Mouse (Mus musculus) MEL-GATA-1-ER (cell line): ENCODE measurements at regions not wholly inside any gene's neighbourhood (a gene's known extent, or its start where the extent isn't known, plus 50 kb on each side); places are given as distances from the start of the nearest gene placed in this dataset.
"Not testable (repeated sequence)": the region's sequence is repeated elsewhere in the genome, so short reads cannot be mapped to it uniquely, and the experiment has no call there.

Experiments
- DNase-seq: peaks from one replicate; pipeline ENCODE4 v3.0.0-alpha.2; 2012; ENCODE audit warnings: low read depth; ENCODE audit errors: extremely low read depth

DNA sequence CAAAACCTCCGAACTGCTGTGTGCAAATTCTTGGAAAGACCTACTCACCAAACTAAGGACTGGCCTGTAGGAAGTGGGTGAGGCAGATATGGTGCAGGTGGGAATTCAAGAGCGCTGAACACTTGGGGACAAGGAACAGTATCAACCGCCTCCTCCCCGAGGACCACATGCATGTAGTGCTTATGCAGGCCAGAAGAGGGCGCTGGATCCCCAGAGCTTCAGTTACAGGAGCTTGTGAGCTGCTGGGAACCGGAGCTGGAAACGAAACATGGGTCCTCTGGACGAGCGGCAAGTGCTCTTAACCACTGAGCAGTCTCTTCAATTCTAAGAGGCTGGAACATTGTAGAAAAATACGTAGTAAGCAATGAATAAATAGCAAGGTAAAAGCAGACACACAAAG lies 317.8 kb downstream of the Ajap1 start:
- no peak for DNase-seq

DNA sequence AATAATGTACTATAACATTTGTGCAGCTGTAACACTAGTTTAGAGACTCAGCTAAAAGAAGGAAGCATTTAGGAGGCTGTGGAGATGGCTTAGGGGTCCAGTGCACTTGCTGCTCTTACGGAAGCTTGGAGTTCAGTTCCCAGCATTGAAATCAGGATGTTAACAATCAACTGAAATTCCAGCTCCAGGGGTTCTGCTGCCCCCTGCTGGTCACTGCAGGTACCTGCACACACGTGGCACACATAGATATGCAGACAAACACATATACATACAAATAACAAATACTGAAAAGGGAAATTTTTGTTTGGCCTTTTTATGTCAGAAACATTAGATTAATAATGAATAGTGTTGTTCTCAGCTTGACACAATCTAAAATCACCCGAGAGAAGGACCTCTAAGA lies 322.5 kb downstream of the Ajap1 start:
- DNase-seq: no peak

- no peak for DNase-seq
Observed at GRCm38 (mm10) chr4:153157572-153157971, 325.0 kb downstream of the Ajap1 start.

- DNase-seq: not testable (repeated sequence)
Observed at GRCm38 (mm10) chr4:153152923-153153322, 329.7 kb downstream of the Ajap1 start.

GRCm38 (mm10) chr4:153133147-153133546 lies 349.5 kb downstream of the Ajap1 start:
- DNase-seq: no peak

DNA sequence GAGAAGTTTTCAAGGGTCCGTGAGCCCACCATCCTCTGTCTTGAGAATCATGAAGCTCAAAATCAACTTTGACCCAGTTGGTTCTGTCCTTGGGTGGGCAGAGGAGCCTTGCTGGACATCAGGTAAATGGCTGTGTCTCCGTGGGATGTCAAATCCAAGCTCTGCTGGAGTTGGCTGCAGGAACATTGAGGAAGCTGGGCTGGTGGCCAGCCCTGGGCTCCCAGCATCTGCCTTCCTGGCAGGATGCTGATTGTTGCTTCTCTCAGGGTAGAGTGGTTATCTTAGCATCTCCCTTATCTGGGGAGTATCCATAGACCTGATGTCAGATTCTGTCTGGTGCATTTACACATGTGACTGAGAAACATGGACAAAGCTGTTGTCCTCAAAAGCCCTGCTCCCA lies 353.3 kb downstream of the Ajap1 start:
- DNase-seq: no peak

DNA sequence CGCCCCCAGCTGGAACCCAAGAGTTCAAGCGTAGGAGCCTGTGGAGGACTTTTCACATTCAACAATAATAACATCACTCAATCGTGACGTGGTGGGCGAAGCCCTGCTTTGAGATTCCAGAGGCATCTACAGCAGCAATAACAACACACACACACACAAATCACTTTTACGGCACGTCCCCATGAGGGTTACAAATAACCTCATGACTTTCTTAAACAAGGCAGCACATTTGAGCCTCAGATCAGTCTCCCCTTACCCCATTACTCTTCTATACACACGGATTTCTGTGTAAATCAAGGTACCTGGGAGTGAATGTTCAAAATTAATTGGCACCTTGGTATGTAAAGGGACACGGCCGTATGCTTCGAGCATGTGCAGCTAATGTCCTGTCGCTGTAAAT lies 354.4 kb downstream of the Ajap1 start:
- DNase-seq: no peak

DNA sequence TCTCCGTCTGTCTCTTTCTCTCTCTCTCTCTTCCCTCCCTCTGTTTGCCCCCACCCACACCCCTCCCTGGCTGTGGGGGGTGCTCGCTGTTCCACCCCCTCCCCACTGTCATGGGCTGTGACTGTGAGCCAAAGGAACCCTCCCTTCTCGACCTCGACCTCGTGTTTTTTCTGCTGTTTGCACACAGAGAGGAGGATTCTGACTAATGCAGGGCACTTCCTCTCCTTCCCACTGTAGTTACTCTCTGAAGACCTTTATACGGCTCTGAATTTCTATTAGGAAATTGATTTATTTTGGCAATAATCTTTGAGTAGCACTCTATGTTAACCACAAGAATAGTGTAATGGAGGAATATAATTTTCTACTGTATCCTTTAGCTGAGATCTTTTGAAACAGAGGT lies 362.1 kb downstream of the Ajap1 start:
- no peak for DNase-seq

- no peak for DNase-seq
Observed at GRCm38 (mm10) chr4:153119647-153120102, 362.9 kb downstream of the Ajap1 start.

- no peak for DNase-seq
Observed at GRCm38 (mm10) chr4:153118824-153119646, 363.6 kb downstream of the Ajap1 start.

GRCm38 (mm10) chr4:153114998-153115397 lies 367.6 kb downstream of the Ajap1 start:
- no peak for DNase-seq

- no peak for DNase-seq
Observed at GRCm38 (mm10) chr4:153113577-153113976, 369.0 kb downstream of the Ajap1 start.

DNA sequence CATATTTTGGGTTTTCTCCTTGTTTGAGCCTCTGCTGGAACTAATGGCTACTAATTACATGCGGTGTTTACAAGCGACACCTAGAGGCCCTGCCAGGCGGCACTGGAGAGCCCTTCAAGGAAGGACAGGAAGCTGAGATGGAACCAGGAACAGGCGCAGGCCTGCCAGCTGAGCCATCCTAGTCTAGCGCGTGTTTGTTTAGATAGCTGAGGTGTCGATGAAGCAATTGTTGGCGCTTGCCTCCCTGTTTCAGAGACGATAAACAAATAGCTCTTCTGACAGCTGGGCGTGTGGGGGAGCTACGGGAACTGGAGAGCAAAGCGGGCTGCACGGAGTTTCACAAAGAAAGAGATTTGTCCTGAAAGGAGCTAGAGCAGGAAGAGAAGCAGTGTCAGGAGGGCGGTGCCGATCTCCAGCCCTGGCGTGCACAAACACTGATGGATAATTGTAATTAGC lies 372.3 kb downstream of the Ajap1 start:
- DNase-seq: no peak

- no peak for DNase-seq
Observed at GRCm38 (mm10) chr4:153098591-153098990, 384.0 kb downstream of the Ajap1 start.

DNA sequence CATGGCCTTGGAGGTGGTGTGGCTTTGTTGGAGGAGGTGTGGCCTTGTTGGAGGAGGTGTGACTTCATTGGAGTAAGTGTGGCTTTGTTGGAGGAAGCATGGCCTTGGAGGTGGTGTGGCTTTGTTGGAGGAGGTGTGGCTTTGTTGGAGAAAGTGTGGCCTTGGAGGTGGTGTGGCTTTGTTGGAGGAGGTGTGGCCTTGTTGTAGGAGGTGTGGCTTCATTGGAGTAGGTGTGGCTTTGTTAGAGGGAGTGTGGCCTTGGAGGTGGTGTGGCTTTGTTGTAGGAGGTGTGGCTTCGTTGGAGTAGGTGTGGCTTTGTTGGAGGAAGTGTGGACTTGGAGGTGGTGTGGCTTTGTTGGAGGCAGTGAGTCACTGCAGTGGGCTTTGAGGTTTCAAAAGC lies 385.0 kb downstream of the Ajap1 start:
- DNase-seq: no peak

GRCm38 (mm10) chr4:153093129-153093528 lies 389.5 kb downstream of the Ajap1 start:
- DNase-seq: no peak

GRCm38 (mm10) chr4:153082166-153082565 lies 400.4 kb downstream of the Ajap1 start:
- no peak for DNase-seq

DNA sequence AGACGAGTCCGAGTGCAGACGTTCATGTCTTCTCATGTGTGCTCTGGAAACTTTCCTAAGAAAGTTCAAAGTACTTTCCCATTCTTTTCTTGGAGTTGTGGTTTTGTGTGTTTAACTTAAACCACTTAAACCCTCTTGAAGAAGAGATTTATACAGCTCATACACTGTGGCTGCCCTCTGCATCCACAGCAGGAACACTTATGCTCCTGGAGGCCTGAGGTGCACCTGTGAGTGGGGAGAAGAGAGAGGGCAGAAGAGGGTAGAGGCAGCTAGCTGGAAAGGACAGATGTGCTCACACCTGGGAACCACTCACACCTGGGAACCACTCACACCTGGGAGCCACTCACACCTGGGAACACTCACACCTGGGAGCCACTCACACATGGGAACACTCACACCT lies 408.0 kb downstream of the Ajap1 start:
- DNase-seq: no peak

DNA sequence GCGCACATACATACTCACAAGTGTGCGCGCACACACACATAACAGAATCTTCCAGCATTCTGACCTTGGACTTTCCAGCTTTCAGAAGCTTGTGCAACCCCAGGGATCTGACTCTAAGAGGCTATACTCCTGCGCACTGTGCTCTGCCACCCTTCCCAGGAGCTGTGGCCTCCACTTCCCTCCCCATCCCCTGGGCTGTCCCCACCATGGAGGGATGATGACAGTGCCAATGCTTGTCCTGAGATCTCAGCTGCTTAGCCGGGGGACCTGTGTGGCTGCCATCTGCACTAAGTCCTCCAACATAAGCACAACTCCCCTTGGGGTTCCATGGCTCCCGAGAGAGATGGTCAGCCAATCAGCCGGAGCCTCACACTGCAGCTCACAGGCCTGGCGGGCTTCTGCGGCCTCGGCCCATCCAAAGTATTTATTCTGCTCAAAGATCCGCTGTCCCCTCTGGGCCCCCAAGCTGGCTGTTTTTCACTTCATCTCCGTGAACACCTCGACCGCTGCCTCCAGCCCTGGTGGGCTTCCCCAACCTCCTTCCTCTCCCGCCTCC lies 412.3 kb downstream of the Ajap1 start:
- DNase-seq: no peak

DNA sequence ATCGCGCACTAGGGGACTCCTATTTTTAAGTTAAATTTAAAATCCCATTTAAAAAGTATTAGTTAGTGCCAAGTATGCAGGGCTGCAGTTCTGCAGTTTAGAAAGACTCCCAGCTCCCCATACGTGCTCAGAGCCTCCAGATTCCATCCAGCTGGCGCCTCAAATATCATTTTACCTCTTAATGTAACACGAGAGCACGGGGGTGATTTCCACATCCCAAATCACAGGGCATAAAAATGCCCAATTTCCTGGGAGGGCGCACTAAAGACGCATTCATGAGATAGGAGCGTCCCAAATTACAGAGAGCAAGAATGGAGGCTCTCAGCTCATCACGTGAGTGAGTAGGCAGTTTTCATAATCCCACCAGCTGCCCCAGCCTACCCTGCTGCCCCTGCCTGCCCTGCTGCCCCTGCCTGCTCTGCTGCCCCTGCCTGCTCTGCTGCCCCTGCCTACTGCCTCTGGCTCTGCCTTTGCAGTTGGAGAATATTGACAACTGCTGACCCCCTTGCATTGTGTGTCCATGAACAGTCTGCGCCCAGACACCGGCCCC lies 414.1 kb downstream of the Ajap1 start:
- no peak for DNase-seq

DNA sequence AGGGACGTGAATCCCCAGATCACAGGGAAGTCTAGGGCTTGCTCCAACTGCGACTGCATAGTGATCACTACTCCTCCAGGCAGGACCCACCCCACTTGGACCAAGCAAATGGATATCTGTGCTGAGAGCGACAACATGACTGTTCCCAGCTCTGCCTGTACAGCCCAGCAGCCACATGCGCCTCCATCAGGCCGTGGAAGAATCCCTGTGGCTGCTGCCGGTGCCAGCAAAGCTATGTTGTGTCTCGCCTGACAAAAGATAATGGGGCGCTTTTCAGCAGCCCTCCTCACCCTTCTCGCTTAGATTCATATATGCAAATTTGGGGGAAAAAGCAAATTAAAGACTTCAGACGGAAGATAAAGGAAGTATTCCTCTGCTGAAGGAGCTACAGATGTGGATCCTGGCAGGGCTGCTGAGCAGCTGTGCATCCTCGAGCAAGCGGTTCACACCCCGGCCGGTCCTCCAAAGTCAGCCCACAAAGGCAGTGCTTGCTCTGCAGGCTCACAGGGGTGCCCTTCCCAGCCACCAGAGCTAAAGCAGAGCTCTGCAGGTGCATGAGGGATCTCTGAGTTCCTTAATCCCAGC lies 418.5 kb downstream of the Ajap1 start:
- DNase-seq: no peak

DNA sequence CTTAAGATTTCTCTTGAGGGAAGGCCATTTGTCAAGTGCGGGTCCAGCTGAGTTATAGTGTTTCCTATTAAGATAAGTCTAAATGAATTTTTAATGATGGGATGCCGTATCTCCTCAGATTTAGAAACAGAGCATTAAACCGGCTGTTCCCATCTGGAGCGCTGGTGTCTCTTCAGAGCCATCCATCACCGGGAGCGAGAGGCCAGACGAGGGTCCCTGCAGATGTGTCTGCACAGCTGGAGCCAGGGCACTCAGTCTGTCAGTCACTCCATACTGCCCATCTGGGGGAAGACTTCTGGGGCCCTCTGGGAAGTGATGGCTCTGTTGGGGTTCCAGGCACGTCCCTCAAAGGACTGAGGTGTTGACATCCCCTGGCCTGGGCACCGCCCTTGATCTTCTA lies 419.2 kb downstream of the Ajap1 start:
- no peak for DNase-seq
